Mouse (Mus musculus) MEL (cell line): ENCODE results near the gene Nsd1. TPM values are rescaled to one million over a fixed set of nuclear protein-coding genes. Genes with fewer than 3 reads are reported as not detected.

Experiments
- DNase-seq: peaks from one replicate; pipeline ENCODE4 v3.0.0; 2011; ENCODE audit warnings: low read depth, low spot score
- H3K27ac ChIP-seq: 2 replicates; pipeline ENCODE4 v1.5.1; 2012; ENCODE audit warnings: low read depth, mild to moderate bottlenecking, control low read depth, low read length, moderate library complexity; ENCODE audit not compliant: control insufficient read depth
- H3K27me3 ChIP-seq, 2 experiments: fragments of 150-350 bp in 1 of 2; sonication (generic) in 1 of 2; 2 replicates each; pipeline ENCODE4 v1.6.1; 2012; ENCODE audit warnings: low read length in 2 of 2, mild to moderate bottlenecking in 2 of 2, improper control_type of control experiment in 1 of 2, moderate library complexity in 1 of 2; ENCODE audit not compliant: insufficient read depth in 2 of 2, control insufficient read depth in 1 of 2
- H3K36me3 ChIP-seq, 2 experiments: 2 replicates each; pipeline ENCODE4 v1.6.1; 2012 to 2014; ENCODE audit warnings: low read length in 2 of 2, improper control_type of control experiment in 1 of 2, inconsistent platforms in 1 of 2, mild to moderate bottlenecking in 1 of 2; ENCODE audit not compliant: insufficient read depth in 2 of 2, control insufficient read depth in 1 of 2
- H3K4me1 ChIP-seq, 2 experiments: fragments of 150-350 bp in 1 of 2; sonication (generic) in 1 of 2; 2 replicates each; pipeline ENCODE4 v1.6.1; 2012; ENCODE audit warnings: low read length in 2 of 2, improper control_type of control experiment in 1 of 2, mild to moderate bottlenecking in 1 of 2; ENCODE audit not compliant: insufficient read depth in 2 of 2, control insufficient read depth in 1 of 2
- H3K4me3 ChIP-seq, 2 experiments: fragments of 150-350 bp in 1 of 2; sonication (generic) in 1 of 2; 2 replicates each; pipeline ENCODE4 v1.5.1; 2012; ENCODE audit warnings: low read depth in 2 of 2, low read length in 2 of 2, mild to moderate bottlenecking in 2 of 2, moderate library complexity in 2 of 2, control low read depth in 1 of 2, improper control_type of control experiment in 1 of 2; ENCODE audit not compliant: control insufficient read depth in 1 of 2, insufficient read depth in 1 of 2
- H3K79me2 ChIP-seq: 2 replicates; pipeline ENCODE4 v1.6.1; 2012; ENCODE audit warnings: mild to moderate bottlenecking, low read length, moderate library complexity; ENCODE audit not compliant: control insufficient read depth, poor library complexity, insufficient read depth
- H3K9ac ChIP-seq: 2 replicates; pipeline ENCODE4 v1.6.1; 2012; ENCODE audit warnings: low read depth, mild to moderate bottlenecking, control low read depth, low read length, moderate library complexity; ENCODE audit not compliant: control insufficient read depth, poor library complexity, severe bottlenecking
- H3K9me3 ChIP-seq: fragments of 150-350 bp; sonication (generic); replicated peaks from 2 replicates; pipeline ENCODE4 v1.6.1; 2012; ENCODE audit warnings: mild to moderate bottlenecking, low read length, improper control_type of control experiment, moderate library complexity; ENCODE audit not compliant: insufficient read depth
- CTCF ChIP-seq, 3 experiments: IDR thresholded peaks in 2 of 3; conservative IDR thresholded peaks in 1 of 3; 2 replicates each; pipeline ENCODE4 v1.5.1; 2011 to 2012; ENCODE audit warnings: low read length in 3 of 3, low read depth in 2 of 3, mild to moderate bottlenecking in 2 of 3, improper control_type of control experiment in 1 of 3, inconsistent platforms in 1 of 3, mixed read lengths in 1 of 3, moderate library complexity in 1 of 3; ENCODE audit not compliant: control insufficient read depth in 1 of 3, insufficient read depth in 1 of 3, poor library complexity in 1 of 3, severe bottlenecking in 1 of 3
- E2F4 ChIP-seq: IDR thresholded peaks from 2 replicates; pipeline ENCODE4 v1.6.1; 2011; ENCODE audit warnings: low read depth, low read length, improper control_type of control experiment, borderline replicate concordance
- GABPA ChIP-seq: IDR thresholded peaks from 2 replicates; pipeline ENCODE4 v1.6.1; 2012; ENCODE audit warnings: low read depth, mild to moderate bottlenecking, inconsistent platforms, low read length, improper control_type of control experiment, moderate library complexity
- GATA1 ChIP-seq: IDR thresholded peaks from 2 replicates; pipeline ENCODE4 v1.6.1; 2011; ENCODE audit warnings: low read depth, low read length, improper control_type of control experiment
- HCFC1 ChIP-seq: IDR thresholded peaks from 2 replicates; pipeline ENCODE4 v1.6.1; 2012; ENCODE audit warnings: low read depth, mild to moderate bottlenecking, inconsistent platforms, low read length, improper control_type of control experiment, moderate library complexity
- JUND ChIP-seq: IDR thresholded peaks from 2 replicates; pipeline ENCODE4 v1.6.1; 2011; ENCODE audit warnings: low read depth, mild to moderate bottlenecking, improper control_type of control experiment, low read length
- KAT2A ChIP-seq: conservative IDR thresholded peaks from 2 replicates; pipeline ENCODE4 v1.6.1; 2012; ENCODE audit warnings: low read depth, low read length, improper control_type of control experiment, inconsistent platforms
- MAFK ChIP-seq: IDR thresholded peaks from 2 replicates; pipeline ENCODE4 v1.6.1; 2011; ENCODE audit warnings: low read depth, mild to moderate bottlenecking, low read length, improper control_type of control experiment, borderline replicate concordance
- MAX ChIP-seq: IDR thresholded peaks from 2 replicates; pipeline ENCODE4 v1.6.1; 2011; ENCODE audit warnings: low read length, improper control_type of control experiment
- MYC ChIP-seq: IDR thresholded peaks from 2 replicates; pipeline ENCODE4 v1.6.1; 2011; ENCODE audit warnings: low read depth, mild to moderate bottlenecking, low read length, improper control_type of control experiment, moderate library complexity
- NELFE ChIP-seq: IDR thresholded peaks from 2 replicates; pipeline ENCODE4 v1.6.1; 2011; ENCODE audit warnings: low read depth, low read length, improper control_type of control experiment
- NRF1 ChIP-seq: IDR thresholded peaks from 2 replicates; pipeline ENCODE4 v1.6.1; 2014; ENCODE audit warnings: low read depth, mild to moderate bottlenecking, inconsistent platforms, low read length, improper control_type of control experiment, moderate library complexity; ENCODE audit not compliant: poor library complexity, insufficient read depth, severe bottlenecking
- POLR2AphosphoS2 ChIP-seq: IDR thresholded peaks from 2 replicates; pipeline ENCODE4 v1.6.1; 2011; ENCODE audit warnings: low read length, improper control_type of control experiment
- POLR2AphosphoS5 ChIP-seq: IDR thresholded peaks from 2 replicates; pipeline ENCODE4 v1.6.1; 2012; ENCODE audit warnings: low read depth, borderline replicate concordance, mild to moderate bottlenecking, inconsistent platforms, low read length, moderate library complexity, mixed read lengths
- RAD21 ChIP-seq: IDR thresholded peaks from 2 replicates; pipeline ENCODE4 v1.6.1; 2011; ENCODE audit warnings: mild to moderate bottlenecking, low read depth, low read length, improper control_type of control experiment
- RCOR1 ChIP-seq: IDR thresholded peaks from 2 replicates; pipeline ENCODE4 v1.6.1; 2012; ENCODE audit warnings: low read depth, mild to moderate bottlenecking, inconsistent platforms, low read length, improper control_type of control experiment
- ZC3H11A ChIP-seq: IDR thresholded peaks from 2 replicates; pipeline ENCODE4 v1.6.1; 2012; ENCODE audit warnings: low read depth, mild to moderate bottlenecking, inconsistent platforms, low read length, improper control_type of control experiment
- polyA plus RNA-seq, 2 experiments: library from polyadenylated mRNA; stranded (reverse) in 1 of 2; unstranded in 1 of 2; fragments of >175 nt in 1 of 2; fragments of >200 nt in 1 of 2; gene quantifications; 2 replicates each; pipeline versions ENCODE4 v1.2.1 to v1.2.4; 2012; ENCODE audit warnings: low replicate concordance in 2 of 2, low read depth in 1 of 2; ENCODE audit not compliant: insufficient read length in 2 of 2, insufficient read depth in 1 of 2, missing spikeins in 1 of 2
- total RNA-seq: library from RNA; depleted of rRNA; stranded (reverse); fragments of 300-350 nt; gene quantifications from 2 replicates; pipeline ENCODE4 v1.2.3, GENCODE M21; 2012

Nsd1 gene
- total and polyA plus RNA-seq, 3 experiments = 6.3 to 59.3 (median 10.0) TPM

- Histone ChIP-seq H3K36me3 (no peaks in the 10 kb centered on the region), H3K9me3 (no peaks in the 10 kb centered on the region), H3K27me3 (no peaks in the 10 kb centered on the region), H3K79me2 (no peaks in the 10 kb centered on the region), H3K27ac (no peak overlapping the region), H3K9ac (no peak overlapping the region), H3K4me1 (0 out of 4 replicates have a peak, but pooled peaks cover 0 to 3% of the 10 kb centered on the region in 2 experiments), H3K4me3 (no peak overlapping the region)
- TF ChIP-seq E2F4 = no peak
- no peak for TF ChIP-seq CTCF (IDR thresholded peaks at IDR 0.05 in 2 of 3, conservative IDR thresholded peaks at IDR 0.05 in 1 of 3; ENCODE audit: control insufficient read depth in 1 of 3, insufficient read depth in 1 of 3, low read depth in 2 of 3, low read length in 3 of 3, poor library complexity in 1 of 3, severe bottlenecking in 1 of 3)
- no peak for TF ChIP-seq GATA1
- TF ChIP-seq HCFC1 = no peak
- no peak for TF ChIP-seq MAX
- no peak for TF ChIP-seq KAT2A
- no peak for TF ChIP-seq RAD21
- no peak for TF ChIP-seq ZC3H11A
- TF ChIP-seq MAFK = no peak
- TF ChIP-seq POLR2AphosphoS2 = no peak
- TF ChIP-seq GABPA = no peak
- TF ChIP-seq JUND = no peak
- TF ChIP-seq POLR2AphosphoS5 = no peak
- TF ChIP-seq RCOR1 = no peak
- TF ChIP-seq MYC = no peak
- no peak for DNase-seq
Observed at GRCm38 (mm10) chr13:55337341-55337975, 127.9 kb downstream of the Nsd1 start.

GRCm38 (mm10) chr13:55338131-55339054 lies 128.8 kb downstream of the Nsd1 start:
- TF ChIP-seq NELFE (no peak), NRF1 (peak; percentile 45; the same call in 1 of the 2 replicates)
- DNase-seq = no peak
- Histone ChIP-seq H3K27me3 (no peaks in the 10 kb centered on the region), H3K79me2 (no peaks in the 10 kb centered on the region), H3K4me1 (0 out of 4 replicates have a peak, but pooled peaks cover 0 to 3% of the 10 kb centered on the region in 2 experiments), H3K36me3 (no peaks in the 10 kb centered on the region), H3K27ac (no peak overlapping the region), H3K9me3 (no peaks in the 10 kb centered on the region), H3K9ac (no peak overlapping the region), H3K4me3 (no peak overlapping the region)
